Comparison of ENCODE assay signal across 24 mouse cellular contexts in genomic region chr19:6105586-6105985, GRCm38 (mm10). TPM values are rescaled to one million over a fixed set of nuclear protein-coding genes. Genes with fewer than 3 reads are reported as not detected.
DNase-seq lines count a peak whose midpoint lies in the region; ATAC-seq and TF ChIP-seq lines count a peak whose summit lies in the region.
"Had no signal": no experiment of that assay in that cellular context is flagged by ENCODE, and none has a peak within 500 bp of the region (broad histone marks: within the 10 kb centered on the region; RNA-seq: fewer than 3 reads in every experiment).

TSS of gene Naaladl1 (plus strand) at chr19:6105782.

- TF ChIP-seq CTCF in heart, adult 2 months (IDR thresholded peaks at IDR 0.05), result no peak
- no peak for TF ChIP-seq CTCF in liver, postnatal 0 days (IDR thresholded peaks at IDR 0.05; ENCODE audit: low read depth)

- TF ChIP-seq POLR2A in heart, adult 2 months (IDR thresholded peaks at IDR 0.05; ENCODE audit: insufficient read depth, low read depth, low read length), result no peak

- no peaks in the 10 kb centered on the region for H3K79me2 ChIP-seq in heart, adult 2 months (replicated peaks; ENCODE audit: control insufficient read depth, insufficient read depth, low read length)

- H3K4me3 ChIP-seq in heart, embryonic 13.5 days, result no peak within 1 kb of the TSS
- H3K4me3 ChIP-seq in heart, adult 2 months, result no peak within 1 kb of the TSS
- no peak within 1 kb of the TSS for H3K4me3 ChIP-seq in liver, embryonic 12.5 days
- H3K4me3 ChIP-seq in liver, postnatal 0 days (ENCODE audit: low read depth, low read length), result no peak within 1 kb of the TSS
- H3K4me3 ChIP-seq in embryonic facial prominence, embryonic 10.5 days, result 0 out of 2 replicates have a peak within 1 kb of the TSS, but pooled peaks have one; percentile 8
- H3K4me3 ChIP-seq in stomach, embryonic 16.5 days (replicated peaks; ENCODE audit: low read length), result no peak within 1 kb of the TSS
- H3K4me3 ChIP-seq: embryonic facial prominence, embryonic 13.5 days; left cerebral cortex, adult 2 months; limb, embryonic 12.5 days; midbrain, embryonic 10.5 days; myocyte; stomach, embryonic 15.5 days had no signal

- intact Hi-C loops in heart, adult 2 months (cut with DNase I), result no loop called here

- no peak for TF ChIP-seq EP300 in heart, adult 2 months (IDR thresholded peaks at IDR 0.05; ENCODE audit: insufficient read depth, low read depth, low read length)
- no peak for TF ChIP-seq EP300 in liver, postnatal 0 days (IDR thresholded peaks at IDR 0.05; ENCODE audit: low read depth)

- no peak for ATAC-seq in heart, embryonic 13.5 days (ENCODE audit: extremely low read depth, insufficient number of reproducible peaks, low FRiP score, low TSS enrichment)
- no peak for ATAC-seq in liver, embryonic 12.5 days
- no peak for ATAC-seq in liver, postnatal 0 days
- no peak for ATAC-seq in stomach, embryonic 16.5 days (ENCODE audit: insufficient read depth, low FRiP score)
- ATAC-seq: activated CD4-positive, CD25-positive, alpha-beta regulatory T cell, adult 4 months; hindbrain, embryonic 16.5 days; Patski had no signal

- no peaks in the 10 kb centered on the region for H3K4me1 ChIP-seq in heart, embryonic 13.5 days
- no peaks in the 10 kb centered on the region for H3K4me1 ChIP-seq in heart, adult 2 months (ENCODE audit: control insufficient read depth, insufficient read depth, low read length)
- H3K4me1 ChIP-seq in liver, embryonic 12.5 days, result peaks cover 43% of the 10 kb centered on the region
- H3K4me1 ChIP-seq in liver, postnatal 0 days (ENCODE audit: insufficient read depth), result peaks cover 29% of the 10 kb centered on the region
- H3K4me1 ChIP-seq in embryonic facial prominence, embryonic 10.5 days, result peaks cover 25% of the 10 kb centered on the region
- H3K4me1 ChIP-seq in stomach, embryonic 16.5 days (ENCODE audit: control insufficient read depth, insufficient read depth, low read length), result no peaks in the 10 kb centered on the region
- H3K4me1 ChIP-seq: limb, embryonic 12.5 days; midbrain, embryonic 10.5 days; stomach, embryonic 15.5 days had no signal

- no peak for DNase-seq in heart, adult 2 months
- DNase-seq in liver, postnatal 0 days, result no peak
- no peak for DNase-seq in embryonic facial prominence, embryonic 10.5 days (ENCODE audit: low spot score)
- no peak for DNase-seq in cerebellum, adult 9-11 months
- DNase-seq: adrenal gland, postnatal 14 days; cerebellum, adult 2 months; heart, postnatal 10 days; lung, adult 2 months; lung, postnatal 4 days had no signal

- no peaks in the 10 kb centered on the region for H3K27me3 ChIP-seq in heart, embryonic 13.5 days (replicated peaks)
- H3K27me3 ChIP-seq in heart, adult 2 months (ENCODE audit: control insufficient read depth, insufficient read depth, low read length), result no peaks in the 10 kb centered on the region
- H3K27me3 ChIP-seq in liver, embryonic 12.5 days (replicated peaks), result no peaks in the 10 kb centered on the region
- no peaks in the 10 kb centered on the region for H3K27me3 ChIP-seq in liver, postnatal 0 days (ENCODE audit: insufficient read depth, low read length)
- no peaks in the 10 kb centered on the region for H3K27me3 ChIP-seq in embryonic facial prominence, embryonic 10.5 days (replicated peaks; ENCODE audit: low read depth, poor library complexity, severe bottlenecking)
- no peaks in the 10 kb centered on the region for H3K27me3 ChIP-seq in stomach, embryonic 16.5 days (ENCODE audit: control insufficient read depth, insufficient read depth, low read length)
- H3K27me3 ChIP-seq: embryonic facial prominence, embryonic 13.5 days; limb, embryonic 12.5 days; Patski; stomach, embryonic 15.5 days had no signal

- no peak within 1 kb of the TSS for H3K27ac ChIP-seq in heart, embryonic 13.5 days (replicated peaks)
- H3K27ac ChIP-seq in heart, adult 2 months, result no peak within 1 kb of the TSS
- 0 out of 2 replicates have a peak within 1 kb of the TSS, but pooled peaks have one; percentile 8 for H3K27ac ChIP-seq in liver, embryonic 12.5 days
- H3K27ac ChIP-seq in liver, postnatal 0 days (ENCODE audit: low read depth), result no peak within 1 kb of the TSS
- no peak within 1 kb of the TSS for H3K27ac ChIP-seq in embryonic facial prominence, embryonic 10.5 days (replicated peaks)
- no peak within 1 kb of the TSS for H3K27ac ChIP-seq in stomach, embryonic 16.5 days (ENCODE audit: low read length)
- H3K27ac ChIP-seq: embryonic facial prominence, embryonic 13.5 days; left cerebral cortex, adult 2 months; limb, embryonic 12.5 days; midbrain, embryonic 10.5 days; stomach, embryonic 15.5 days had no signal

- WGBS in heart, embryonic 13.5 days, result 85% methylated on average over 7 of the region's 7 CpGs
- 90% methylated on average over 7 of the region's 7 CpGs for WGBS in heart, adult 2 months
- 87% methylated on average over 7 of the region's 7 CpGs for WGBS in liver, embryonic 12.5 days (ENCODE audit: insufficient replicate concordance)
- 70% methylated on average over 7 of the region's 7 CpGs for WGBS in liver, postnatal 0 days (ENCODE audit: insufficient replicate concordance)
- WGBS in embryonic facial prominence, embryonic 10.5 days, result 87% methylated on average over 7 of the region's 7 CpGs
- 80% methylated on average over 7 of the region's 7 CpGs for whole genome bisulfite sequencing in stomach, embryonic 16.5 days

- H3K9ac ChIP-seq in heart, embryonic 13.5 days, result peak within 1 kb of the TSS; percentile 61
- no peak within 1 kb of the TSS for H3K9ac ChIP-seq in heart, adult 2 months (ENCODE audit: low read depth, low read length)
- no peak within 1 kb of the TSS for H3K9ac ChIP-seq in liver, embryonic 12.5 days
- no peak within 1 kb of the TSS; the same call in 1 of the 2 replicates for H3K9ac ChIP-seq in liver, postnatal 0 days (replicated peaks)
- H3K9ac ChIP-seq in stomach, embryonic 16.5 days (ENCODE audit: low read length), result 0 out of 2 replicates have a peak within 1 kb of the TSS, but pooled peaks have one; percentile 3
- H3K9ac ChIP-seq: embryonic facial prominence, embryonic 13.5 days; limb, embryonic 12.5 days; stomach, embryonic 15.5 days had no signal

- no peak within 1 kb of the TSS for H3K4me2 ChIP-seq in heart, embryonic 13.5 days
- H3K4me2 ChIP-seq in liver, embryonic 12.5 days, result no peak within 1 kb of the TSS; the same call in 1 of the 2 replicates
- H3K4me2 ChIP-seq in liver, postnatal 0 days (ENCODE audit: low read depth, low read length), result no peak within 1 kb of the TSS
- no peak within 1 kb of the TSS for H3K4me2 ChIP-seq in stomach, embryonic 16.5 days (ENCODE audit: low read depth, low read length)
- H3K4me2 ChIP-seq: embryonic facial prominence, embryonic 13.5 days; limb, embryonic 12.5 days; stomach, embryonic 15.5 days had no signal

- no peaks in the 10 kb centered on the region for H3K36me3 ChIP-seq in heart, embryonic 13.5 days
- H3K36me3 ChIP-seq in heart, adult 2 months (ENCODE audit: control insufficient read depth, insufficient read depth, low read length), result no peaks in the 10 kb centered on the region
- H3K36me3 ChIP-seq in liver, embryonic 12.5 days, result no peaks in the 10 kb centered on the region
- no peaks in the 10 kb centered on the region for H3K36me3 ChIP-seq in liver, postnatal 0 days (replicated peaks; ENCODE audit: insufficient read depth, low read length)
- H3K36me3 ChIP-seq in embryonic facial prominence, embryonic 10.5 days (replicated peaks), result 0 out of 2 replicates have a peak, but pooled peaks cover 11% of the 10 kb centered on the region
- no peaks in the 10 kb centered on the region for H3K36me3 ChIP-seq in stomach, embryonic 16.5 days (ENCODE audit: control insufficient read depth, insufficient read depth, low read length)
- H3K36me3 ChIP-seq: embryonic facial prominence, embryonic 13.5 days; limb, embryonic 12.5 days; stomach, embryonic 15.5 days had no signal

- no peaks in the 10 kb centered on the region for H3K9me3 ChIP-seq in heart, embryonic 13.5 days
- H3K9me3 ChIP-seq in liver, embryonic 12.5 days (replicated peaks), result no peaks in the 10 kb centered on the region
- H3K9me3 ChIP-seq in liver, postnatal 0 days (ENCODE audit: low read length), result no peaks in the 10 kb centered on the region
- H3K9me3 ChIP-seq in embryonic facial prominence, embryonic 10.5 days, result no peaks in the 10 kb centered on the region
- no peaks in the 10 kb centered on the region for H3K9me3 ChIP-seq in stomach, embryonic 16.5 days (replicated peaks; ENCODE audit: control insufficient read depth, low read length)
- H3K9me3 ChIP-seq: embryonic facial prominence, embryonic 13.5 days; limb, embryonic 12.5 days; midbrain, embryonic 10.5 days; stomach, embryonic 15.5 days had no signal

RNA-seq across cellular contexts. Expression of gene Naaladl1, which starts in this region (rescaled TPM):
- 0.09 and 0.24 TPM in 2 replicates for polyA plus RNA-seq in heart, embryonic 13.5 days (2015; fragmentation: Nextera tagmentation; extraction: Ambion mirVana)
- total RNA-seq in heart, adult 2 months (2021), result not detected
- not detected in 2 replicates for polyA plus RNA-seq in heart, adult 2 months (2012; rRNA removed)
- polyA plus RNA-seq in liver, embryonic 12.5 days (2016; fragmentation: Nextera tagmentation; extraction: Ambion mirVana), result 2.6 and 2.8 TPM in 2 replicates
- 0.46 and 0.63 TPM in 2 replicates for polyA plus RNA-seq in liver, postnatal 0 days (2015; fragmentation: Nextera tagmentation; extraction: Ambion mirVana)
- 0.87 and 0.89 TPM in 2 replicates for polyA plus RNA-seq in embryonic facial prominence, embryonic 10.5 days (2016; fragmentation: Nextera tagmentation; extraction: Ambion mirVana)
- polyA plus RNA-seq in stomach, embryonic 16.5 days (2015; fragmentation: Nextera tagmentation; extraction: Ambion mirVana), result 1.2 and 2.9 TPM in 2 replicates
- total RNA-seq: common myeloid progenitor, adult 5-6 weeks; gastrocnemius, adult 8-10 months; heart, adult 8-10 months; left cerebral cortex, adult 2 months had no signal
- polyA plus RNA-seq: activated CD4-positive, CD25-positive, alpha-beta regulatory T cell, adult 4 months had no signal

Comparison
In these comparisons a context has a peak if more than half of its experiments do, and no peak if none do; other contexts are left out.
1. H3K9ac ChIP-seq: peak in heart, embryonic 13.5 days (single experiment) and stomach, embryonic 16.5 days (single experiment); none in heart, adult 2 months (single experiment), liver, embryonic 12.5 days (single experiment) and liver, postnatal 0 days (single experiment).